Mouse (Mus musculus): ENCODE data around the gene Ifngr1.
A peak's percentile ranks its signal among the peaks of the same experiment; 100 is the strongest.

Ifngr1 gene

GRCm38 (mm10) chr10:19591641-19592441 lies at the start of gene Ifngr1:
TSS of gene Ifngr1 (plus strand) at chr10:19591949.
- peak; percentile 98 for DNase-seq (ENCODE audit: extremely low read depth, insufficient read length, low spot score)

- no peak for DNase-seq (ENCODE audit: extremely low read depth, insufficient read length, low spot score)
Measured at GRCm38 (mm10) chr10:19546825-19547224, 44.9 kb upstream of the Ifngr1 start.

- DNase-seq (ENCODE audit: extremely low read depth, insufficient read length, low spot score) = no peak
Measured at GRCm38 (mm10) chr10:19548016-19548415, 43.7 kb upstream of the Ifngr1 start.

DNA sequence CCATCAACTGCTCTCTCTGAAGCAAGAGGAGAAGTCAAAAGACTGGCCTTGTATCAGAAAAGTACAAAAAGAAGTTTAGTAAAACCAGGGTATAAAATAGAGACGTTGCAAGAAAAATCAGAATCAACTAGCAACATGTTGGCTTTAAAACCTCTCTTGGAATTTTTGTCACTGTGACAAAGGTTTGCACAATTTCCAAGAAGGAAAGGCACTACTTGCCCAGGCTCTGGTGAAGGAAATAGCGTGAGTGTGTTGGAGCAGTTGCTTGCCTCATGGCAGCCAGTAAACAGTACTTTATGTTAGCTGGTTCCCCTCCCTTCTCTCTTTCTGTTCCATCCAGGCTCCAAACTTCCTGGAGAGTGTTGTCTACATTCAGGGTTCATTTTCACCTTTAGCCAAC lies 43.3 kb upstream of the Ifngr1 start:
- DNase-seq (ENCODE audit: extremely low read depth, insufficient read length, low spot score) = no peak

DNA sequence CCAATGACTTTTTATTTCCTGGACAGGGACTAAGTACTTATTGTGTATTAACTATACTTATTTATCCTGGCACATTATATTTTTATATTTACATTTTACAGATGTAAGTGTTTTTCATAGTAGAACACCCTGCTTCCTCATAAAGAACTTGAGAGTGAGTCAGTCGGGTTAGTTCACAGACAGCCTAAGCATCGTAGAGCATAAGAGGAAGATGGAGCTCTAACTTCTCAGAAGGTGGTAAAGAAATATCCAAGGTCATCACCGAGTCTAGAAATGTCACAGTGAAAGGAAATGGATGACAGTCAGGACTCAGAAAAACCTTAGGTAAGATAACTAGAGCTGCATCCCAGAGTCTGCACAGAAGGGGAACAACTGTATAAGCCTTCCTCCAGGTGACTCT lies 40.2 kb upstream of the Ifngr1 start:
- no peak for DNase-seq (ENCODE audit: extremely low read depth, insufficient read length, low spot score)

DNA sequence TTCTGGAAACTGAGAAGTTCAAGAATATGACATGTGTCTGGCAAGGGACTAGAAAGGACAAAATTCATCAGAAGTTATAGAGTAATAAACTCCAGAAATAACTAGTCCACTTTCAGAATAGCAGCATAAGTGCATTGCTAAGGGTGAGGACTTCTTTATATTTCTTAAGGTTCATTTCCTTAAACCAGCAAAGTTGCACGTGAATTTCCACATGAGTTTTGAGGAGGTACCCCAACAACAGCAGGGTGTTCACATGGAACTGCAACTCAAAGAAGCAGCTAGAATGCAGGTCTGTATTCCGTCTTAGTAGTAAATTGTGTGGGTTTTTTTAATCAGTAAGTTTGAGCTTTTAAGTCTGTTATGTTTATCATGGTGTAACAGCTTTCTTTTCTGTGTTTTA lies 37.9 kb upstream of the Ifngr1 start:
- no peak for DNase-seq (ENCODE audit: extremely low read depth, insufficient read length, low spot score)

GRCm38 (mm10) chr10:19557696-19558095 lies 34.1 kb upstream of the Ifngr1 start:
- no peak for DNase-seq (ENCODE audit: extremely low read depth, insufficient read length, low spot score)

- no peak for DNase-seq (ENCODE audit: extremely low read depth, insufficient read length, low spot score)
Measured at GRCm38 (mm10) chr10:19559565-19560165, 32.1 kb upstream of the Ifngr1 start.

DNA sequence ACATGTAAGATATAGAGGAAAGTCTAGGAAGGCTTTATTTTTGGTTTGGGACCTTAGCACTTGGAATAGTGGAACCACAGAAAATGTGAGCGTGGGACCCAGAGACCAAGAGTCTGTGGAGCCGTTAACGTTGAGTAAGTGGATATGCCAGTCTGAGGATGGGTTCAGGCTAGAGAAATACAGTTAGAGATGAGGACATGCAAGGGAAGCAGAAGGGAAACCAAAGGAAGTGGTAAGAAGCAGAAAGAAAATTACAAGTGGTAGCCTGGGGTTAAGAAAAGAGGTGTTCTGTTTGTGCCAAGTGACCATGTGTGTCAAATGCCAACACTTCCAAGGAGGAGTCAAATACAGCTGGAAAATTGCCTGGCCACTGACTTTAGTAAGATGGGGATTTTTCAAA lies 29.2 kb upstream of the Ifngr1 start:
- peak; percentile 31 for DNase-seq (ENCODE audit: extremely low read depth, insufficient read length, low spot score)

GRCm38 (mm10) chr10:19563443-19563861 lies 28.3 kb upstream of the Ifngr1 start:
- peak; percentile 43 for DNase-seq (ENCODE audit: extremely low read depth, insufficient read length, low spot score)

DNA sequence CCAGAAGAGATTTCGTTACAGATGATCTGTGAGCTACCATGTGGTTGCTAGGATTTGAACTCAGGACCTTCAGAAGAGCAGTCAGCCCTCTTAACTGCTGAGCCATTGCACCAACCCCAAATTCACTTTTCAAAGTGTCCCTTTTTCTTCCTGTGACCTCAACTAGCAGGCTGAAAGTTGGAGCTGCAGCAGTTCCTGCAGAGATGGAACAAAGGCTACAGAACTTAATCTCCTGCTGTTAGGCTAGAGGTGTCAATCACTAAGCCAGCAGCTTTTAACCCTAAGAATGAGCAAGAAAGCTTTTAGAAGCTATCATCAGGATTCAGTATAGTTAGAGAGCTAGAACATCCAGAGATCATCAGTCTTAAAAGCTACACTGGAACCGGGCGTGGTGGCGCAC lies 24.3 kb upstream of the Ifngr1 start:
- DNase-seq (ENCODE audit: extremely low read depth, insufficient read length, low spot score) = no peak

- peak; percentile 38 for DNase-seq (ENCODE audit: extremely low read depth, insufficient read length, low spot score)
Measured at GRCm38 (mm10) chr10:19570288-19570687, 21.5 kb upstream of the Ifngr1 start.

DNA sequence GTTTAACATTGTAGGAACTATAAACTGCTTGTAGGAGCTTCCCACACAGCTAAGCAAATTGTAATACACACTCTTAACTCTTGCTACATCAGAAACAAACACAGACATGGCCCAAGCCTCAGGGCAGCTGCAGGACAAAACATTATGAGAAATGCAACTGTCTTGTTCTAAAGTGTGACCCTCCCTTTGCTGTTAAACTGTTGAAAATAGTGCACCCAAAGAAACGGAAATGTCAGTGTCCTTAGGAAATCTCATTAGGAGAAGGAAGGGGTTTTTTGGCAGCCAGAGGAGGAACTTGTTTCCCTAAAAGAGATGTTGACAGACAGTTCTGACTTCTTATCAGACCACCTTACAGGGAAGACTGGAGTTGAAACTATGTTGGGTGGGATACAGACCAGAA lies 21.0 kb upstream of the Ifngr1 start:
- DNase-seq (ENCODE audit: extremely low read depth, insufficient read length, low spot score) = no peak

DNA sequence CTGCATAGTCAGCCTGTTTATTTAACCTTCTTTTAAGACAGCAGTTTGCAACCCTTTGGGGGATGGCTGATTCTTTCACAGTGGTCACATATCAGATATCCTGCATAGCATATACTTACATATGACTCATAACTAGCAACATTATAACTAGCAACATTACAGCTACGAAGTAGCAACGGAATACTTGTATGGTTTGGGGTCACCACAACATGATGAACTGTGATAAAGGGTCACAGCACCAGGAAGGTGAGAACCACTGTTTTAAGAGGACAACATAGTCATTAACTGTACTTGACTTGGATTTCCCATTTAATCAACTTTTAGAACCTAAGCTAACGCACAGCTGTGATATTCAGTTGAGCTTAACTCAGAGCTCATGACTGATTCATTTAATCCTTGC lies 14.2 kb upstream of the Ifngr1 start:
- no peak for DNase-seq (ENCODE audit: extremely low read depth, insufficient read length, low spot score)

GRCm38 (mm10) chr10:19578001-19578400 lies 13.7 kb upstream of the Ifngr1 start:
- no peak for DNase-seq (ENCODE audit: extremely low read depth, insufficient read length, low spot score)

DNA sequence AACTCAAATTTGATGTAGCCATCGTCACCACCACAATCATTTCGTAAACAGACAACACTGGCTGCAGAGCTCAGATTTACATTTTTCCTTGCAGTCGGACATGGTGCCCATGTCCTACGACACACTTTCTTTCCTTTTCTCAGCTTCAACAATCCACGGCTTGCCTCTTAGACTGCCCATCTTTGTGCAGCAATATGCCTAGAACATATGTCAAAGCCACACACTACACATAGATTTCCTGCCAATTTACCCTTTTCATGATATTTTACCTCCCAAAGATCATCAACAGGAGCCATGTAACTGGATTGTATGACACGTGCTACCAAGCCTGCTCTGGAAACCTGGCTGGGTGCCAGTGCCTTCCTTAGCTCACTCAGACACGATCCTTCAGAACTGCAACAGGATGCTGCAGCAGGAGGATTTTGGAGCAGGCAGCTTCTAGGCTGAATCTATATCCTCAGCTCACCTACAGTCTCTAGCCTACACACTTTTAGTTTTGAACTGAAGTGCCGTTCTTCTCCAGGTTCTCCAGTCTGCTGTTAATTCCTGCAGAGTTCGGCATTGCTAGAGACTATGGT lies 13.3 kb upstream of the Ifngr1 start:
- DNase-seq (ENCODE audit: extremely low read depth, insufficient read length, low spot score) = no peak

- DNase-seq (ENCODE audit: extremely low read depth, insufficient read length, low spot score) = no peak
Measured at GRCm38 (mm10) chr10:19580660-19581059, 11.1 kb upstream of the Ifngr1 start.

DNA sequence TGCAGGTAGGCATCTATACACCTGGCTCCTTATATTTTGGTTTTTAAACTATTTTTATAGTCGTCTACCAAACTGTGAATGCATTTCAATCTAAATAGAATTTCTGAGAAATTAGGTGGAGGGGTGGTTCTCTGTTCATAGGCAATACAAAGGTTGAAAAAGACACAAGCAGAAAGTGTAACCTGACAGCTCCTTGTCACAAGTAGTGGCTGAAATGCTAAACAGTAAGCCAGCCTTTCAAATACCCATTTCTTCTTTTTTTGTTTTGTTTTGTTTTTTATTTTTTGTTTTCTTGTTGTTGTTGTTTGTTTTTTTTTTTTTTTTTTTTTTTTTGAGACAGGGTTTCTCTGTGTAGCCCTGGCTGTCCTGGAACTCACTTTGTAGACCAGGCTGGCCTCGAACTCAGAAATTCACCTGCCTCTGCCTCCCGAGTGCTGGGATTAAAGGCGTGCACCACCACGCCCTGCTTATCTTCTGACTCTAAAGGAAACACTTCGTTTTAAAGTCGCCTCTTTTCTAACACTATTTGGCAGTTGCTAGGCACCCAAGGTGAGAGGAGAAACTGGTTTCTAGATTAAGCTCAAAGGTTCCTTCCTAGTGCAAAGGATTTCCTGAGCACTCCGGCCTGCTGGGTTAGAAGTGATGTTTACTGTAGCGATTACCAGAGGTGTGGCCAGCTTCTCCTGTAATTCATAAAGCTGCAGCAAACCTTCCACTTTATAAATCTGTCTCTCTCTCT lies 9.7 kb upstream of the Ifngr1 start:
- no peak for DNase-seq (ENCODE audit: extremely low read depth, insufficient read length, low spot score)

DNA sequence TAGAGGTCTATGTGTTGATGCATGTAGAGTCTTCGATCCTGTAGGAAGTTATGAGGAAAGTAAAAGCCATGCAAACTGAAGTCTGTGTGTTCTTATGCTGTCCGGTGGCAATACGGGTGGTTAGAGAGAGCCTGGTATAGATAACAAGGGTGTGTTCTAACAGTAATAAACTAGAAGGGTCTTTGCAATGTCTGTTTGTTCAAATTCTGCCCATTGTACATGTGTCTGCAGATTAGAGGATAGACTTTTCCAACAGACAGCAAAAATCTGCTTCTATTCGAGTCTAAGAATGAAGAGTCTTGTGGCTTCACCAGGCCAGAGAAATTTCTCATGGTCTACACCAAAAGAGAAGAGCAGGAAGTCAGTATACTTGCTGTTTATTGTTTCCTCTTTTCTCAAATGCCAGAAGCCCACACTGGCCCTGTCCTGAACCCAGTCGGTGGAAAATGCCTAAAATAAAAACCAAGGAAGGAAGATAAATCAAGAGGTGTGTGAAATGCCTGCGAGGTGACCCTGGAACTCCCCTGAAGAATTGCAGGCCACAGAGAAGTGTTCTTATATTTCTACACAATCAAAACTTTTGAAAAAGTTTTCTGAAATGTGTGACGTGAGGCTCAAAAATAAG lies 8.8 kb upstream of the Ifngr1 start:
- no peak for DNase-seq (ENCODE audit: extremely low read depth, insufficient read length, low spot score)

GRCm38 (mm10) chr10:19584064-19584463 lies 7.7 kb upstream of the Ifngr1 start:
- DNase-seq (ENCODE audit: extremely low read depth, insufficient read length, low spot score) = no peak

DNA sequence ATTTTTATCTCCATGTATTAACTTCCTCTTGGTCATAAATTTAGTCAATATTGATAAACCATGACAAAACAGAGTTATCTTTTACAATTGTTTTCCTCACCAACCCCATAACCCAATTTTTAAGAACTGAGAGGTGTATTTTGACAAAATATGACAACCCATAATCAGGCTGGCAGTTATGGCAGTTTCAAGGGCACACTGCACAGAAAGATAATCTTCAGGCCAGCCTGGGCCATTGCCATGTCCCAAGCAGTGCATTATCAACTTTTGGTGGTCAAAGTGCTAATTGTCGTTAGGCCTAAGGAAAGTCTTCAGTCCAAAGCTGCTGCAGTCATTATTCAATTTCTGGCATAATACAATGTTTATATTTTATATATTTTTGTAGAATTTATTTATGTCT lies 6.9 kb upstream of the Ifngr1 start:
- DNase-seq (ENCODE audit: extremely low read depth, insufficient read length, low spot score) = no peak
